Mouse (Mus musculus) G1E (cell line): ENCODE results near the gene Gtf2f1. TPM values are rescaled to one million over a fixed set of nuclear protein-coding genes. Genes with fewer than 3 reads are reported as not detected.

ENCODE experiments used
- ATAC-seq: 2 replicates; pipeline ENCODE4 v1.8.0; 2016; ENCODE audit warnings: mild to moderate bottlenecking; ENCODE audit not compliant: insufficient number of reproducible peaks, poor library complexity, low FRiP score, severe bottlenecking; ENCODE audit errors: extremely low read depth
- DNase-seq: peaks from one replicate; pipeline ENCODE4 v3.0.0; 2012; ENCODE audit warnings: low spot score
- H3K27me3 ChIP-seq: 2 replicates; pipeline ENCODE4 v1.6.1; 2012; ENCODE audit warnings: mild to moderate bottlenecking, low read length, inconsistent platforms; ENCODE audit not compliant: insufficient read depth
- H3K36me3 ChIP-seq: replicated peaks from 2 replicates; pipeline ENCODE3; 2012; ENCODE audit warnings: mild to moderate bottlenecking, inconsistent platforms
- H3K4me1 ChIP-seq: 2 replicates; pipeline ENCODE4 v1.6.1; 2012; ENCODE audit warnings: low read depth, low read length, inconsistent platforms, mixed read lengths; ENCODE audit not compliant: insufficient read depth
- H3K4me3 ChIP-seq: 2 replicates; pipeline ENCODE4 v1.5.1; 2012; ENCODE audit warnings: low read depth, mild to moderate bottlenecking, inconsistent platforms, low read length, moderate library complexity, mixed read lengths
- H3K9me3 ChIP-seq: replicated peaks from 2 replicates; pipeline ENCODE4 v1.6.1; 2012; ENCODE audit warnings: inconsistent platforms
- CTCF ChIP-seq: IDR thresholded peaks from 2 replicates; pipeline ENCODE4 v1.5.1; 2012; ENCODE audit warnings: low read depth, low read length, inconsistent platforms, mixed read lengths
- GATA1 ChIP-seq: IDR thresholded peaks from 2 replicates; pipeline ENCODE4 v1.6.1; 2012; ENCODE audit warnings: borderline replicate concordance, low read length, inconsistent platforms, mixed read lengths
- GATA2 ChIP-seq: IDR thresholded peaks from 2 replicates; pipeline ENCODE4 v1.6.1; 2012; ENCODE audit warnings: low read depth, low read length, inconsistent platforms, borderline replicate concordance
- POLR2AphosphoS5 ChIP-seq: IDR thresholded peaks from 2 replicates; pipeline ENCODE4 v1.6.1; 2012; ENCODE audit warnings: low read depth, low read length, inconsistent platforms; ENCODE audit not compliant: insufficient replicate concordance
- TAL1 ChIP-seq: conservative IDR thresholded peaks from 2 replicates; pipeline ENCODE4 v1.6.1; 2012; ENCODE audit warnings: low read depth, low read length, inconsistent platforms, mixed read lengths
- polyA plus RNA-seq: library from polyadenylated mRNA; stranded (reverse); fragments of >175 nt; gene quantifications from 2 replicates; pipeline ENCODE4 v1.2.3, GENCODE M21; 2012
- total RNA-seq, 2 experiments: library from RNA; stranded (forward) in 1 of 2; stranded (reverse) in 1 of 2; fragments of 200-1000 nt in 1 of 2; fragments of >200 nt in 1 of 2; fragmentation: Nextera tagmentation in 1 of 2; gene quantifications; 2 replicates each; pipeline ENCODE4 v1.2.3; 2014 to 2017

Gene Gtf2f1
- total and polyA plus RNA-seq, 3 experiments: 102 to 145 (median 113) TPM

- ATAC-seq (no peak), DNase-seq (no peak)
- no peaks in the 10 kb centered on the region for H3K9me3 ChIP-seq
- no peak for TF ChIP-seq TAL1
- TF ChIP-seq GATA2: no peak
- no peak for TF ChIP-seq CTCF
- TF ChIP-seq POLR2AphosphoS5: no peak
- no peak for TF ChIP-seq GATA1
- H3K4me1 ChIP-seq: peaks cover 19% of the 10 kb centered on the region
- peaks cover 4% of the 10 kb centered on the region for H3K36me3 ChIP-seq
- H3K4me3 ChIP-seq: no peak overlapping the region
- peaks cover 27% of the 10 kb centered on the region for H3K27me3 ChIP-seq
These were observed 24.8 kb downstream of the Gtf2f1 start for GRCm38 (mm10) chr17:56986105-56986805.

- Histone ChIP-seq H3K4me3 (no peak overlapping the region), H3K36me3 (no peaks in the 10 kb centered on the region), H3K4me1 (peaks cover 14% of the 10 kb centered on the region), H3K27me3 (peaks cover 31% of the 10 kb centered on the region), H3K9me3 (no peaks in the 10 kb centered on the region)
- ATAC-seq (no peak), DNase-seq (no peak)
- TF ChIP-seq CTCF (no peak), GATA2 (no peak), POLR2AphosphoS5 (no peak), TAL1 (no peak), GATA1 (no peak)
These were observed 25.4 kb downstream of the Gtf2f1 start for GRCm38 (mm10) chr17:56985656-56986055.

GRCm38 (mm10) chr17:56984886-56985285 lies 26.2 kb downstream of the Gtf2f1 start:
- Histone ChIP-seq H3K36me3 (no peaks in the 10 kb centered on the region), H3K9me3 (no peaks in the 10 kb centered on the region), H3K4me1 (peaks cover 10% of the 10 kb centered on the region), H3K4me3 (no peak overlapping the region), H3K27me3 (peaks cover 31% of the 10 kb centered on the region)
- DNase-seq (no peak), ATAC-seq (no peak)
- TF ChIP-seq GATA1 (no peak), POLR2AphosphoS5 (no peak), TAL1 (no peak)

GRCm38 (mm10) chr17:56982013-56982412 lies 29.1 kb downstream of the Gtf2f1 start, which contains the start of gene Acer1:
Acer1 (minus strand) TSS chr17:56982126.
- Histone ChIP-seq H3K4me3 (no peak within 1 kb of the TSS), H3K9me3 (no peaks in the 10 kb centered on the region), H3K27me3 (peaks cover 37% of the 10 kb centered on the region), H3K36me3 (no peaks in the 10 kb centered on the region), H3K4me1 (no peaks in the 10 kb centered on the region; the same call in none of the 2 replicates)
- no peak for ATAC-seq
- DNase-seq: no peak
- TF ChIP-seq GATA1 (no peak), TAL1 (no peak), POLR2AphosphoS5 (no peak), GATA2 (no peak), CTCF (no peak)

- Histone ChIP-seq H3K4me3 (no peak overlapping the region), H3K4me1 (no peaks in the 10 kb centered on the region; the same call in none of the 2 replicates), H3K36me3 (no peaks in the 10 kb centered on the region), H3K9me3 (no peaks in the 10 kb centered on the region), H3K27me3 (peaks cover 42% of the 10 kb centered on the region)
- ATAC-seq: no peak
- TF ChIP-seq TAL1 (no peak), POLR2AphosphoS5 (no peak), GATA1 (no peak), GATA2 (no peak), CTCF (no peak)
- no peak for DNase-seq
These were observed 30.0 kb downstream of the Gtf2f1 start for GRCm38 (mm10) chr17:56981049-56981448.

- DNase-seq (no peak), ATAC-seq (no peak)
- H3K36me3 ChIP-seq: no peaks in the 10 kb centered on the region
- no peaks in the 10 kb centered on the region for H3K9me3 ChIP-seq
- H3K4me3 ChIP-seq: no peak overlapping the region
- H3K4me1 ChIP-seq: no peaks in the 10 kb centered on the region; the same call in none of the 2 replicates
- peaks cover 44% of the 10 kb centered on the region for H3K27me3 ChIP-seq
- TF ChIP-seq CTCF (no peak), POLR2AphosphoS5 (no peak), GATA1 (no peak), GATA2 (no peak), TAL1 (no peak)
These were observed 31.6 kb downstream of the Gtf2f1 start for GRCm38 (mm10) chr17:56979524-56979923.
